Mouse (Mus musculus): ENCODE results near the gene Cd300e.

- no peak for TF ChIP-seq POLR2A (IDR thresholded peaks at IDR 0.05; ENCODE audit: insufficient read depth, low read depth, low read length)
- no peak for TF ChIP-seq CTCF (IDR thresholded peaks at IDR 0.05)
Observed at GRCm38 (mm10) chr11:115091362-115091901, 29.5 kb upstream of the Cd300e start, which contains the start of gene Rab37.

Measured in heart, adult 2 months (tissue).